Mouse (Mus musculus): Measurements from ENCODE around the gene Gata5. TPM values are rescaled to one million over a fixed set of nuclear protein-coding genes. Genes with fewer than 3 reads are reported as not detected.

Gata5 gene
- polyA plus RNA-seq, 1 experiment = not detected

DNA sequence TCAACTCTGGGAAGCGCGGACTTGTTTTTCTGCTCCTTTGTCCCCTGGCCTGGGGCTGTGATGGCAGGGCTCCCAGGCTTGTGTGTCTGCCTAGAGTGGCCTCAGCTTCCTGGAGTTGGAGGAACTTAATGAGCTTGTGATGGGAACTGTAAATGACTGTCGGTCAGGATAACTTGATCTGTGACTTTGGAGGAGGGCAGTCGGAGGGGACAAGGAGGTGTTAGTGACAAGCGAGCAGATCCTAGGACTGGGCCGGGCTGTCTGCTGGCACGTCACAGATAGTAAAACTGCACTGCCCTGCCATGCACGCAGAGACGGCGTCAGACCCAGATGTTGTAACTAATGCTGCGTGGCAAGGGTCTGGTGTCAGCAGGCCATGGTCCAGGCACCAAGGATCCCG lies 31.0 kb downstream of the Gata5 start:
- no peaks in the 10 kb centered on the region for H3K79me2 ChIP-seq (ENCODE audit: control insufficient read depth, insufficient read depth)
- no peaks in the 10 kb centered on the region for H3K79me3 ChIP-seq (ENCODE audit: low read depth)
- H3K4me3 ChIP-seq (ENCODE audit: insufficient read depth, poor library complexity, severe bottlenecking) = no peak overlapping the region
- H3K36me3 ChIP-seq (ENCODE audit: control insufficient read depth, insufficient read depth) = no peaks in the 10 kb centered on the region
- peaks cover 26% of the 10 kb centered on the region for H3K27me3 ChIP-seq (ENCODE audit: control insufficient read depth, insufficient read depth, insufficient read length)
- TF ChIP-seq FOSL1 (IDR thresholded peaks at IDR 0.05; ENCODE audit: insufficient read depth, low read length, poor library complexity, severe bottlenecking) (no peak), CTCF (IDR thresholded peaks at IDR 0.05; ENCODE audit: control insufficient read depth, insufficient read depth, insufficient read length) (no peak), MYOG (IDR thresholded peaks at IDR 0.05; ENCODE audit: control insufficient read depth, extremely low read depth, insufficient read length) (no peak), CEBPB (IDR thresholded peaks at IDR 0.05; ENCODE audit: low read depth) (no peak), USF1 (IDR thresholded peaks at IDR 0.05; ENCODE audit: low read depth) (no peak), MYOD1 (IDR thresholded peaks at IDR 0.05; ENCODE audit: control insufficient read depth, insufficient read length, low read depth) (no peak), MAX (IDR thresholded peaks at IDR 0.05) (no peak)
- no peak overlapping the region for H3ac ChIP-seq (ENCODE audit: control insufficient read depth, insufficient read length, low read depth)

GRCm38 (mm10) chr2:180302201-180302600 lies 32.3 kb downstream of the Gata5 start:
- H3K36me3 ChIP-seq (ENCODE audit: control insufficient read depth, insufficient read depth) = no peaks in the 10 kb centered on the region
- no peaks in the 10 kb centered on the region for H3K79me3 ChIP-seq (ENCODE audit: low read depth)
- no peak overlapping the region for H3ac ChIP-seq (ENCODE audit: control insufficient read depth, insufficient read length, low read depth)
- peaks cover 25% of the 10 kb centered on the region for H3K27me3 ChIP-seq (ENCODE audit: control insufficient read depth, insufficient read depth, insufficient read length)
- TF ChIP-seq USF1 (IDR thresholded peaks at IDR 0.05; ENCODE audit: low read depth) = no peak
- TF ChIP-seq MAX (IDR thresholded peaks at IDR 0.05) = no peak
- no peak for TF ChIP-seq CEBPB (IDR thresholded peaks at IDR 0.05; ENCODE audit: low read depth)
- TF ChIP-seq MYOG (IDR thresholded peaks at IDR 0.05; ENCODE audit: control insufficient read depth, extremely low read depth, insufficient read length) = no peak
- no peak for TF ChIP-seq CTCF (IDR thresholded peaks at IDR 0.05; ENCODE audit: control insufficient read depth, insufficient read depth, insufficient read length)
- no peak for TF ChIP-seq MYOD1 (IDR thresholded peaks at IDR 0.05; ENCODE audit: control insufficient read depth, insufficient read length, low read depth)
- TF ChIP-seq FOSL1 (IDR thresholded peaks at IDR 0.05; ENCODE audit: insufficient read depth, low read length, poor library complexity, severe bottlenecking) = no peak
- no peak overlapping the region for H3K4me3 ChIP-seq (ENCODE audit: insufficient read depth, poor library complexity, severe bottlenecking)
- no peaks in the 10 kb centered on the region for H3K79me2 ChIP-seq (ENCODE audit: control insufficient read depth, insufficient read depth)

DNA sequence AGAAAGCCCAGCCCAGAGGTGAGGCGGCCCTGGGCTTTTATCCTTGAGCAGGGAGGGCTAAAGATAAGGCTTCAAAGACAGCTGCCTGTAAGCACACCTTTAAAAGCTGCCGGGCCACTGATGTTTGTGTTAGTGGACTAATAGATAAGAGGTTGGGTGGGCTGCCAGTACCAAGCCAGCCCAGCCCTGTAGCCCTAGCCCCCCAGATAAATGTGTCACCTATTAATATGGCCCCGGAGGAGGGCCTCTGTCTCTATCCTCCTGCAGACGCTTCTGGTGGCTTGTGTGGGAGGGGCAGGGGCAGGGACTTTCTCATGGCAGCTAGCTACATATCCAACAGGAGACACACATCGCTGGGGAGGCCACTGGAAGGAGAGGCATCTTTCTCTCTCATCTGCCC lies 33.7 kb downstream of the Gata5 start:
- H3K36me3 ChIP-seq (ENCODE audit: control insufficient read depth, insufficient read depth) = no peaks in the 10 kb centered on the region

DNA sequence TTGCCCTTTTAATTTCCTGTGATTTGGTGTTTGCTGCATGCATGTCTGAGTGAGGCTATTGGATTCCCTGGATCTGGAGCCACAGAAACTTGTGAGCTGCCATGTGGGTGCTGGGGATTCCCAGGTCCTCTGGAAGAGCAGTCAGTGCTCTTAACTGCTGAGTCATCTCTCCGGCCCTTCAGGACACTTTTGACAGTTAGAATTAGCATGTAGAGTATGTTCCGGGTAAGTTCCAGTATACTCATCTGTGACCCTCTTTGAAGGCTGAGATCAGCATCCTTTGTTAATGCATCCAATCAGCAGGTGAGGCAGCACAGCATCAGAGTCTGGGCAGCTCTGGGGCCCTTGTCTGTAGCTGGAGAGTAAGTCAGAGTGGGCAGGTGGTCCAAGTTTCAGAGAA lies 34.2 kb downstream of the Gata5 start:
- Histone ChIP-seq H3K79me3 (ENCODE audit: low read depth) (no peaks in the 10 kb centered on the region), H3ac (ENCODE audit: control insufficient read depth, insufficient read length, low read depth) (no peak overlapping the region), H3K36me3 (ENCODE audit: control insufficient read depth, insufficient read depth) (no peaks in the 10 kb centered on the region), H3K27me3 (ENCODE audit: control insufficient read depth, insufficient read depth, insufficient read length) (peaks cover 17% of the 10 kb centered on the region), H3K79me2 (ENCODE audit: control insufficient read depth, insufficient read depth) (no peaks in the 10 kb centered on the region), H3K4me3 (ENCODE audit: insufficient read depth, poor library complexity, severe bottlenecking) (no peak overlapping the region)
- TF ChIP-seq MYOD1 (IDR thresholded peaks at IDR 0.05; ENCODE audit: control insufficient read depth, insufficient read length, low read depth) = no peak
- TF ChIP-seq FOSL1 (IDR thresholded peaks at IDR 0.05; ENCODE audit: insufficient read depth, low read length, poor library complexity, severe bottlenecking) = no peak
- TF ChIP-seq CTCF (IDR thresholded peaks at IDR 0.05; ENCODE audit: control insufficient read depth, insufficient read depth, insufficient read length) = no peak
- TF ChIP-seq MAX (IDR thresholded peaks at IDR 0.05) = no peak
- TF ChIP-seq USF1 (IDR thresholded peaks at IDR 0.05; ENCODE audit: low read depth) = no peak
- no peak for TF ChIP-seq CEBPB (IDR thresholded peaks at IDR 0.05; ENCODE audit: low read depth)
- TF ChIP-seq MYOG (IDR thresholded peaks at IDR 0.05; ENCODE audit: control insufficient read depth, extremely low read depth, insufficient read length) = no peak

More for the DNA sequence above, 33.7 kb downstream of the Gata5 start:
- no peaks in the 10 kb centered on the region for H3K79me3 ChIP-seq (ENCODE audit: low read depth)
- H3K27me3 ChIP-seq (ENCODE audit: control insufficient read depth, insufficient read depth, insufficient read length) = peaks cover 20% of the 10 kb centered on the region
- no peaks in the 10 kb centered on the region for H3K79me2 ChIP-seq (ENCODE audit: control insufficient read depth, insufficient read depth)
- H3ac ChIP-seq (ENCODE audit: control insufficient read depth, insufficient read length, low read depth) = no peak overlapping the region
- H3K4me3 ChIP-seq (ENCODE audit: insufficient read depth, poor library complexity, severe bottlenecking) = no peak overlapping the region
- no peak for TF ChIP-seq MYOD1 (IDR thresholded peaks at IDR 0.05; ENCODE audit: control insufficient read depth, insufficient read length, low read depth)
- TF ChIP-seq CTCF (IDR thresholded peaks at IDR 0.05; ENCODE audit: control insufficient read depth, insufficient read depth, insufficient read length) = no peak
- no peak for TF ChIP-seq FOSL1 (IDR thresholded peaks at IDR 0.05; ENCODE audit: insufficient read depth, low read length, poor library complexity, severe bottlenecking)
- TF ChIP-seq MAX (IDR thresholded peaks at IDR 0.05) = no peak
- no peak for TF ChIP-seq USF1 (IDR thresholded peaks at IDR 0.05; ENCODE audit: low read depth)
- no peak for TF ChIP-seq MYOG (IDR thresholded peaks at IDR 0.05; ENCODE audit: control insufficient read depth, extremely low read depth, insufficient read length)
- no peak for TF ChIP-seq CEBPB (IDR thresholded peaks at IDR 0.05; ENCODE audit: low read depth)

DNA sequence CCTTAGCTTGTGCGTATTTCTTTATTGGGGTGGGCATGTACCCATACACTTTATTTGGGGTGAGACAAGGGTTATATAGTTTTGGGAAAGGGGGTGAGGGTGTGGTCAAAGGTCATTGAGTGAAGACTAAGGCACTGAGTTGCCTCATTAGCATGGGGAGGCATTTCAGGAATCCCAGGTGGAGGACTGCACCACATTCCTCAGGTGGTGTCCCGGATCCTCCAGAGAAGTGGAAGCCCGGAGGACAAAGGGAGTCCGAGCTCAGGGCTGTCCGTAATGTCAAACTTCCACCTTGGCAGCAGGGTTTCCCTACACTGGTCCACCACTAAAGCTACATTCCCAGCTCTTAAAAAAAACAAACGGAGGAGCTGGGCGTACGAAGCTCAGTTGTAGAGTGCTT lies 41.6 kb downstream of the Gata5 start:
- H3K79me2 ChIP-seq (ENCODE audit: control insufficient read depth, insufficient read depth) = no peaks in the 10 kb centered on the region
- H3K36me3 ChIP-seq (ENCODE audit: control insufficient read depth, insufficient read depth) = no peaks in the 10 kb centered on the region
- H3K27me3 ChIP-seq (ENCODE audit: control insufficient read depth, insufficient read depth, insufficient read length) = peaks cover 55% of the 10 kb centered on the region

GRCm38 (mm10) chr2:180292026-180292425 lies 42.5 kb downstream of the Gata5 start:
- TF ChIP-seq CEBPB (IDR thresholded peaks at IDR 0.05; ENCODE audit: low read depth) = no peak
- no peak for TF ChIP-seq MYOD1 (IDR thresholded peaks at IDR 0.05; ENCODE audit: control insufficient read depth, insufficient read length, low read depth)
- no peak for TF ChIP-seq FOSL1 (IDR thresholded peaks at IDR 0.05; ENCODE audit: insufficient read depth, low read length, poor library complexity, severe bottlenecking)
- TF ChIP-seq CTCF (IDR thresholded peaks at IDR 0.05; ENCODE audit: control insufficient read depth, insufficient read depth, insufficient read length) = no peak
- TF ChIP-seq USF1 (IDR thresholded peaks at IDR 0.05; ENCODE audit: low read depth) = no peak
- no peak for TF ChIP-seq MYOG (IDR thresholded peaks at IDR 0.05; ENCODE audit: control insufficient read depth, extremely low read depth, insufficient read length)
- TF ChIP-seq MAX (IDR thresholded peaks at IDR 0.05) = no peak
- H3K4me3 ChIP-seq (ENCODE audit: insufficient read depth, poor library complexity, severe bottlenecking) = no peak overlapping the region
- no peak overlapping the region for H3ac ChIP-seq (ENCODE audit: control insufficient read depth, insufficient read length, low read depth)
- H3K79me2 ChIP-seq (ENCODE audit: control insufficient read depth, insufficient read depth) = no peaks in the 10 kb centered on the region
- no peaks in the 10 kb centered on the region for H3K36me3 ChIP-seq (ENCODE audit: control insufficient read depth, insufficient read depth)
- peaks cover 61% of the 10 kb centered on the region for H3K27me3 ChIP-seq (ENCODE audit: control insufficient read depth, insufficient read depth, insufficient read length)
- H3K79me3 ChIP-seq (ENCODE audit: low read depth) = no peaks in the 10 kb centered on the region

More for the DNA sequence above, 41.6 kb downstream of the Gata5 start:
- TF ChIP-seq MAX (IDR thresholded peaks at IDR 0.05) = no peak
- Histone ChIP-seq H3ac (ENCODE audit: control insufficient read depth, insufficient read length, low read depth) (no peak overlapping the region), H3K4me3 (ENCODE audit: insufficient read depth, poor library complexity, severe bottlenecking) (no peak overlapping the region), H3K79me3 (ENCODE audit: low read depth) (no peaks in the 10 kb centered on the region)
